Mouse (Mus musculus) CD4-positive, CD25-positive, alpha-beta regulatory T cell, adult 2 months (primary cell): Measurements from ENCODE around the gene Actg1.
A peak's percentile ranks its signal among the peaks of the same experiment; 100 is the strongest.

Experiments
- DNase-seq: peaks from one replicate; pipeline ENCODE4 v3.0.0-alpha.2; 2012; ENCODE audit warnings: low read depth, low spot score

Gene Actg1

DNA sequence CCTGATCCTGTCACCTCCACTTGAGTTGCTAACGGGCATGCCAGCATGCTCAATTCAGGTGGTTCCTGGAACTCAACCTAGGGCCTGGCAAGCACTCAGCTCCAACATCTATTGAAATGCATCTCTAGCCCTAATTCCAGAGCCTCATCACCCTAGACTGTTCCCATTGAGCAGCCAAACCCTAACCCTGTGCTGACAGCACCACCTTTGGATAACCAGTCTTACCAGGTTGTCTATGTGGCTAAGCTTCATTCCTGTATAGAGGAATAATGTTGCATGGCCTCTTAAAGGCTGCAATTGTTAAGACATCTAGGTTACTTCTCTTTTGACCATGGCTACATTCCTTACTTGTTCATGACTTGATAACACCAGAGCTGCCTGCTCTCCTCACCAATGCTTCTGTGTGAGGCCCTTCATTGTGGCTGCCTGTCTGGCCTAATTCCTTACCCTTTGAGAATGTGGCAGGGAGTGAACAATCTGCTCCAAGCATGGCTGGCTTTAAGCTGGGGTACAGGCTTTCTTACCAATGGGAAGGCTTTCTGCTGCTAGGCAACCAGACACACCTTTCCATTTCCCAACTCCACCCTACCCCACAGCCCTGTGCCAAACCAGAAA lies 3.2 kb downstream of the Actg1 start:
- DNase-seq = no peak

DNA sequence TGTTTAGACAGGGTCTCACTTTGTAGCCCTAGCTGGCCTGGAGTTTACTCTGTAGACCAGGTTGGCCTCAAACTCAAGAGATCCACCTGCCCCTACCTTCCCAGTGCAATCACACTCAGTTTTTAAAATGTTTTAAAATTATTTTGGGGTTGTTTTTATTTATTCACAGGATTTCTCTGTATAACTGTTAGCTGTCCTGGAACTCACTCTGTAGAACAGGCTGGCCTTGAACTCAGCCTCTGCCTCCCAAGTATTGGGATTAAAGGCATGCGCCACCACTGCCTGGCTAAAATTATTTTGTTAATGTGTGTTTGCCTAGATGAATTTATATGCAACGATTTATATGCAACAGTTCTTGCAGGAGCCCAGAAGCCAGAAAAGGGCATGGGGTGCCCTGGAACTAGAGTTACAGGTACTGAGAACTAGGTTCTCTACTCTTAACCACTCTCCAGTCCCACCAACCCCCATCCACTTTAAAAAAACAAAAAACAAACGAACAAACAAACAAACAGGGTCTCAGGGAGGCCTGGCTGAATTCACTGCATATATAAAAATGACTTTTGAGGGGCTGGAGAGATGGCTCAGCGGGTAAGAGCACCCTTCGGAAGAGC lies 3.9 kb downstream of the Actg1 start:
- no peak for DNase-seq

DNA sequence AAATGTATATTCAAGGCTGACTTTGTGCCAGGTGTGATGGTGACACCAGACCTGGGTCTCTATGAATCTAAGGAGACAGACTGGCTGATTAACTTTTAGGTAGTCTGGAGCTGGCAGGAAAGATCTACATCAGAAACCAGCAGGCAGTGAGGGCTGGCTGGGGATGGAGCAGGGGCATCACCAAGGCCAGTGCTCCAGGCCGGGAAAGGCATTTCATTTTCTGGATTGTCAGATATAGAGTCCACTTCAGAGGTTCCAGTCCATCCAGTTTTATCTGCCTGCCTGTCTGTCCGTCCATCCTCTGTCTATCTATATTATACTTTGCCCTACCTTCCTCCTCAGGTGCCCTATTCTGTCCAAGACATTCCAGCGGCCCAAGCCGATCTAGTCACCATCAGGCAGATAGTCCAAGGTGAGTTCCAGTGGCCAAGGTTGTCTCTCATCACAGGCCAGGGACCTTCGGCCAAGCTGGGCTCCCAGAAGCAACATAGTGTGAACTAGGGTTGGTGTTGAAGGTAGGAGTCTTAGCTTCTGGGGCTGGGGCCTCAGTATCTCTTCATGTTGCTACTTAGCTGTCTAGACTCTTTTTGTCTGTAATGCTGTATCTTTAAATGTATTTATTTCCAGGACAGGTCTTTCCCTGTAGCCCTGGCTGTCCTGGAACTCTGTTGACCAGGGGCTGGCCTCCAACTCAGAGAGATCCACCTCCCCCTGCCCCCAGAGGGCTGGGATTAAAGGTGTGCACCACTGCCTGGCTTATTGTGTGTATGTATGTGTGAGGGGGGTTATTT lies 4.6 kb downstream of the Actg1 start:
- DNase-seq = no peak

DNA sequence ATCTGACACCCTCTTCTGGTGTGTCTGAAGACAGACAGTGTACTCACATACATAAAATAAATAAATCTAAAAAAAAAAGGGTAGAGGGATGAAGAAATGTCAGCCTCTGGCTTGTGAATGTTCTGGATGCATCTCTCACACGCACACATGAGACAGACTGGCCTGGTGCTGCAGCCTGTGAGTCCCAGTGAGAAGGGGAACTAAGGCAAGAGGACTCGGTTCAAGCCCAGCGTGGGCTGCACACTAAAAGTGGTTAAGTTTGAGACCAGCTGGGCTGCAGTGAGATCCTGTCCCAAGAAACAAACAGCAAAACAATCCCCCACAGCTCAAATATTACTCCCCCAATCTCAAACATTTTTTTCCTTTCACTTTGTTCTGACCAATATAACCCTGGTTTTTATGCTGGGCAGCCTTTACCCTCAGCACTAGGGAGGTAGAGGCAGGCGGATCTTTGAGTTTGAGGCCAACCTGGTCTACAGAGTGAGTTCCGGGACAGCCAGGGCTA lies 5.6 kb downstream of the Actg1 start:
- no peak for DNase-seq

DNA sequence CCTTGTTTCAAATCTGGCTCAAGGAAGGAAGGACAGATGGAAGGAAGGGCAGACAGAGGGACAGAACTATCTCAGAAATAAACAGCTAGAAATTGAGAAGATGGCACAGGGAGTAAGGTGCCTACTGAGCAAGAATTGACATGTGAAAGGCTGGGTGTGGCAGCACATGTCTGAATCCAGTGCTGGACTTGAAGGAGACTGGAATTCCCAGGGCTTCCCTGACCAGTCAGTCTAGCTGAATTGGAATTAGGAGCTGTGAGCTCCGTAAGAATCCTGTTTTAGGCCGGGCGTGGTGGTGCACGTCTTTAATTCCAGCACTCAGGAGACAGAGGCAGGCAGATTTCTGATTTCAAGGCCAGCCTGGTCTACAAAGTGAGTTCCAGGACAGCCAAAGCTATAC lies 6.7 kb downstream of the Actg1 start:
- no peak for DNase-seq

DNA sequence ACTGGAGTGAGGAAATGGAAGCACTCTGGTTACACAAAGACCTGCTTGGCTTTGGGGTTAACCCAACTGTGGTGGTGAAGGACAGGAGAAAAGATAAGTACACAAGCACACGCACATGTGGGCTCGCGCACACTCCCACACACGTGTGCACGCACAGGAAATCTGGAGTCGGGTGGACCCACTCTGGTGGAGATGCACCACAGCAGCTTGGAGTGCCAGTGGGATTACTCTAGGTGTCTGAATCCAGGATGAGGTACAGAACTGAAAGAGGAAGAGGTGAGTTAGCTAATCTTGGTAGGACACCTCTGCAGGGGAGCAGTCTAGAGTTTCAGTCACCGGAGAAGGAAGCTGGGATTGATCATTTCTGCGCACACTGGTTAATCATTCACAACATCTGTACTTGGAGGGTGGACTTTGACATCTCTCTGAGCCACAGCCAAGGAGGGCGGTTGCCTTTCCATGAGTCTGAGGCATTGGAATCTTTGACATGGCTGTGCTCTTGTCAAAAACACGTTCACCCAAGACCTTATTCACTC lies 8.3 kb downstream of the Actg1 start:
- DNase-seq = no peak

DNA sequence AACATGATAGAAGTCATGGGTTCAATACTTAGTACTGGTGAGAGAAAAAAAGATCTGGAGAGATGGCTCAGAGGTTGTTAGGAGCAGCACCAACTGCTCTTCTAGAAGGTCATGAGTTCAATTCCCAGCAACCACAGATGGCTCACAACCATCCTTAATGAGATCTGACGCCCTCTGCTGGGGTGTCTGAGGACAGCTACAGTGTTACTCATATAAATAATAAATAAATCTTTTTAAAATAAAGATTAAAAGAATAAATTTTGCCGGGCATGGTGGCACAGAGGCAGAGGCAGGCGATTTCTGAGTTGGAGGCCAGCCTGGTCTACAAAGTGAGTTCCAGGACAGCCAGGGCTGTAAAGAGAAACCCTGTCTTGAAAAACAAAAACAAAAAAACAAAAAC lies 9.6 kb downstream of the Actg1 start:
- no peak for DNase-seq

DNA sequence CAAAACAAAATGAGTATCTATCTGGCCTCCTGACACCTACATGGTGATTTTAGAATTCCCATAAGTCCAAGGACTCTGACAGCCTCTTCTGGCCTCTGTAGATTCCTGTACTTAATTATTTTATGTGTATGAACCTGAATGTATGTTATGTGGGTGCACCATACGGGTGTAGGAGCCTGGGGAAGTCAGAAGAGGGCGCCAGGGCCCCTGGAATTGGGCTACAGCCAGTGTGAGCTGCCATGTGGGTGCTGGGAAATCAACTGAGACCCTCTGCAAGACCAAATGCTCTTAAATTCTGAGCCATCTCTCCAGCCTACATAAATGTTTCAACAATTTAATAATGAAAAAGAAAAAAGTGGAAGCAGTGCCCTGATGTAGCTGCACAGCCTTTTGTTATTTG lies 10.9 kb downstream of the Actg1 start:
- no peak for DNase-seq

DNA sequence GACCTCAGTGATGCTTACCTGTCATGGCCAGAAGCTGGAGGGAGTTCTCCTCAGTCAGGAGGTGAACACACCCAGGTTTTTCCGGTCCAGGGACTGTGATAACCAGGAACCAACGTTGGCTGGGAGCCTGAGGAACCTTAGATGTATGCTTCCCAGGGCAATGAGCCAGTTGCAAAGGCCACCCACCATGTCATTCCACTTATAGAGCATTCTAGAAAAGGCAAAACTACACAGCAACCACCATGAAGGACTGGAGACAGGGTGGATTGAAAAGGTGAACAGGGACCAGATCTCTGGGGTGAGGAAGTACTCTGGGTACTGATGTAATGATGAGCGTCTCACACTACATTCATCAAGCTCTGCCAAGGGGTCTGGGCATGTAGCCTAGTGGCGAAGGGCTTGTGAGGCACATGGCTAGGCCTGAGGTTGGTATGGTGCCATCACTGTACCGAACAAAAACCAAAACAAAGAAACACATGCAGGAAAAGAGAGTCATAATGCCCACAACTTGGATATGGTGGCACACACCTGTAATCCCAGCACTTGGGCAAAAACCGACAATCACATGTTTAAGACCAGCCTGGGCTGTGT lies 12.8 kb downstream of the Actg1 start:
- no peak for DNase-seq

DNA sequence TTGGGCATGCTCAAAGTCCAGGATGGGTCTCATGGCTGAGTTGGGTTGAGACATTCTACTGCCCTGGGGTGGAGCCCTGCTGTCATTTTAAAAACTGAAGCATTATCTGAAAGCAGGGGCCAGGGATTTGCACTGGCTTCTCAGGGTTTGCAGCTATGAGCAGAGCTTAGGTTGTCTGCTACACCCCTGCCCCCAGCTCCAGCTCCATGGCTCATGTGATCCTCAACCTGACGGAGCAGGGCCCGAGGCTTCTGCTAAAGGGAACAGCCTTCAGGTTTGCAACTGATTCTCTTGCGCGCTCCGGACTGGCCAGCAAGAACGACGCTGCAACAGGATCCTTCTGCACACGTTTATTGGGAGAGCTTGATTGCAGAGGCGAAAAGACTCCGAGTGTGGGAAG lies 28.2 kb downstream of the Actg1 start:
- no peak for DNase-seq

DNA sequence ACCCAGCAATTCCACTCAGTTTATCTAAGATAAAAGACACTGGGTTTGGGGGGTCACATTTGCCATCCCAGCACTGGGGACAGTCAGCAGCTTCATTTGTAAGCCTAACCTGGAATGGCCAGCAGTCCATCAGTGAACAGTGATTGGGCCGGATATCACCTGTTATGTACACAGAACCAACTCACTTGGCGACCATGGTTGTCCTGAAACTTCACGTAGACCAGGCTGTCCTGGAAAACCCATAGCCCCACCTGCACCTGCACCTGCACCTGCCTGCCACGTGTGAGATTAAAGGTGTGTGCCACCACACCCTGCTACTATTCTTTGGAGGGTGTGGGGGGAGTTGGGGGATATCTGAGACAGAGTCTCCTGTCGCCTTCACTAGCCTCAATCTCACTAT lies 29.0 kb downstream of the Actg1 start:
- DNase-seq = no peak

DNA sequence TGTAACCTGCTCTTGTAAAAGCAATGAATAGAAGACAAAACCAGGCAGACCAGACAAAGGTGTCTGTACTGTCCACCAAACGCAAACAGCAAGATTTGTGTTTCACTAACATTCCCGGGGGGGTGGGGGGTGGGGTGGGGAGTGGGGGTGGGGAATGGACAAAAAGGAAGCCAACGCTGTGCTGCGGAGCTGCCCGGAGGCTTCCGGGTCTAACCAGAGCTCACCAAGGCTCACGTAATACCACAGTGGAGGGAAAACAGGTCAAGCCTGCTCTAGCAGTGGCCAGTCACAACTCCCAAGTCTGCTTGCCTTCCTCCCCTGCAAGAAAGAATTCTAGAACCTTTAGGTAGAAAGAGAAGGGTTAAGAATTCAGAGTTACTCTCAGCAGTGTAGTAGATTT lies 30.9 kb downstream of the Actg1 start:
- no peak for DNase-seq

DNA sequence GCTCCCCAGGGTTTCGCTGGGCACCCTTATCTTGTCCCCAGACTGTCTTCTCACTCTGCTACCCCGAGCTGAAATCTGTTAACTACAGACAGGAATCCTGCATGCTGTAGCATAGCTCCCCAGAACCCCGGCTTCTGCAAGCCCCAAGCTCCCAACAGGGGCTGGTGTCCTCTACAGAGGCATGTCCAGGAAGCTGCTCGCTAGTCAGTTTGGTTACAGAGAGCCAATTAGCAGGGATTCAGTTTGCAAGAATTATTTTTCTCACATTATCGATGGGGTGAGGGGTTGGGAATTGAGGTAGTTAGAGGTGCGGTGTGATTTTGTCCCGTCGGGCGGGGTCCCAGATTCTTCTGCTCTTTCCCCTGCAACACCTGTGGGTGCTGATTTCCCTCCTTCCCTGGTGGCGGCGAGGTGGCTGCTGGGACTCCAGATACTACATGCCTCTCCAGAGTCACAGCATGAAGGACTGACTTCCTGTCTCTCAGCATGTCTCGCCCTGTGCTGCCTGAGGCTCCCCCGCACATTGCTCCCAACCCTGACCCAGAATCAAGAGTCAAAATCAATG lies 31.6 kb downstream of the Actg1 start:
- peak; percentile 45 for DNase-seq

DNA sequence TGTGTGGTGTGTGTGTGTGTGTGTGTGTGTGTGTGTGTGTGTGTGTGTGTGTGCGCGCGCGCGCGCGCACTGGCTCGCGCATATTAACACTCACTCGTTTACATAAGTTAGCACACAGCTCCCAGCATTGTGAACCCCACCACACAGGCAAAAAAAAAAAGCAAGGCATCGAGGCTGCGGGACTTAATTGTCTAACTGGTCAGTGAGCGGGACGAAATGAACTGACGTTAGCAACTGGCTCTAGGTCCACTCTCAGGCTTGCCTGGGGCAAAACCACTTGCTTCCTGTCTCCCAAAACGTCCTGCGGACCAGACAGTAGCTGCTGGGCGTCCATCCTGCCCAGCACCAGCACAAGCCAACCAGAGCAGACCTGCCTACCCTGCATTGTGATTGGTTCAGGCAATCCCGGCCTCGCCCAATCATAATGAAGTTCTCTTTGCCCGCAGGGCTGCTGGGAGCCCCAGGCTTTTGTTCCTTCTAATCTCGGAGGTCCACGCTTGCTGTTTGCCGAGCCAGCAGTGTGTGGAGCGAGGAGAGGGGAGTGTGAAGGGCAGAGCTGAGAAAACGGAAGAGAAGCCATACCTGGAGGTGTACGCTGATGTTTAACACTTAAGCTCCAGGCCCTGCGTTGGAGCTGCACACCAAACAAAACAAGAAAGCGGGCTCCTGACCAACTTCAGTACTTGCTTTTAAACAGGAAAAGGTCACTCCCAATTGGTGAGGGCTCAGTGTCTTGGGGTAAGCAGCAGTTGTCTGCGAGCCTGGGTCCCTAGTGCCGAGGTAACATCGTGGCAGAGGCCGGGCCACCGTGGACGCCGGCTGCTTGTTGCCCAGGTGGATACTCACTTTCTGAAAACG lies 32.3 kb downstream of the Actg1 start:
- peak; percentile 89 for DNase-seq

DNA sequence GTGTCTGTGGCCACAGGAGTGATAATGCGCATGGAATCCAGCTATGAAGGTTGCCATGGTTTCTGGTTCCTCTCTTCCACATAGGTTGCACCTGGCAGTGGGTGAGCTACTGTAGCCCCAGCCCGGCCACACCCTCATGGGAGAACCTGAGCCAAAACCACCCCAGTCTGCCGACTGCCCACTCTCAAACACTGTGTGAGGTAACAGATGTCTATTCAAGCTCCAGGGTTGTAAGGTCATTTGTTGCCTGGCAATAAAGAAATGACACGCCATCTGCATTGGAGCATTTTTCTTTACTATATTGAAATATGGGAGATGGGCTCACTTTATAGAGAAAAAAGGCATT lies 33.0 kb downstream of the Actg1 start:
- DNase-seq = no peak

DNA sequence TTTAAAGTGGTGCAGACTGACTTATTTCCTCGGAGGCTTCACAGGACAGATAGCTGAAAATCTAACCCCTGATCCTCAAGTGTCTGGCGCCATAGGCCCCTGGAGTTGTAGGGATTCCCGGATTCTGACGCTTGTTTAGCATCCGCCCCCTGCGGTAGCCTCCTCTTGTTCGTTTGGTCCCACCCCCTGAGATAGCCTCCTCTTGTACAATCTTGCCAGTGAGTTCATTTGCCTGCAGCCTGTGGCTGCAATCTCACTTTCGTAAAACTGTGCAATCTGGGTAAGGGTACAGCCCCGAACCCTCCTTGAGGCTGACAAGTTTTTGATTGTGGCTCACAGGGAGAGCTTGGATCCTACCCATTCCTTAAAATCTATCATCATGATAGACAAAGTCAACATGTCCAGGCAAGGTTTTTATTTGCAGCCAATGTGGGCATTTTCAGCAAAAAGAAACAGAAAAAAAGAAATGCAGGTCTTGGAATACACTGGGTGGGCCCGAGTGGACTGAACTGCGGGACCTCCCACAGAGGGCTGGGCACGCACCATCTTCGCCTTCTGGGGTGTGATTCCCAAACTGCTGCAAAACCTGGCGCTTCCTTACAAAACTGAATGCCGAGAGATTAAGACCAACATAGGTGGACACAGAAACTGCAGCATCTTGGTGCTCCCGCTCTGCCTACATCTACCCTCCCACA lies 33.5 kb downstream of the Actg1 start:
- no peak for DNase-seq

DNA sequence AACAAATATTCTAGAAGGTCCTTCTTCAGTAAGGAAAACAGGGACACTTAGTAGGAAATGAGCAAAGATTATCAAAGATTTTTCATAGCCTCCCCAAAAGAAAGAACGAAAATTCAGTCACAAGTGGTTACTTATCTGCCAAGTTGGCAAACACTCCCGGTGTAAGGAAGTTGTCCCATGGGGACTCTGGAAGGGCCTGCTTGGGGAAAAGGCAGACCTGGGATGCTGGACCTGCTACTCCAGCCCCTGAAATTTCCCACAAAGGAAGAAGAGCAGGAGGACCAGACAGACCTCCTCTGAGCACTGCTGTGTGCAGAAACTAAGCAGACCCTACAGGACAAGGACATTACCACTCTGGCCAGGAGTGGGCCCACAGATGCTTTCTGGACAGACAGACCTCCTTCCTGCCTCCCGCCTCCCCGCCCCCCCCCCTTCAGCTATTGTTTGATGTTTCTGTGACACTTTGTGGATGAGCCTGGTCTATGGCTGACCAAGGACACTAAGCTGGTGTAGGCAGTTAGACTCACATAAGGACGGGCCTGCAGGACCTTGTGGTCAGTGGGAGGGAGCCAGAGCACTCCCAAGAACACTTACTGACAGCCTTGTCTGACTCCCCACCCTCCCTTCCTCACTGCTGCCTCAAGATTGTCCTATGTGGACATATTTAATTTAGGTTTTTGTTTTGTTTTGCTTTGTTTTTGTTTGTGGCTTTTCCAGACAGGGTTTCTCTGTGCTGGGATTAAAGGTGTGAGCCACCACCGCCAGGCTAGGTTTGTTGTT lies 34.2 kb downstream of the Actg1 start:
- DNase-seq = no peak

DNA sequence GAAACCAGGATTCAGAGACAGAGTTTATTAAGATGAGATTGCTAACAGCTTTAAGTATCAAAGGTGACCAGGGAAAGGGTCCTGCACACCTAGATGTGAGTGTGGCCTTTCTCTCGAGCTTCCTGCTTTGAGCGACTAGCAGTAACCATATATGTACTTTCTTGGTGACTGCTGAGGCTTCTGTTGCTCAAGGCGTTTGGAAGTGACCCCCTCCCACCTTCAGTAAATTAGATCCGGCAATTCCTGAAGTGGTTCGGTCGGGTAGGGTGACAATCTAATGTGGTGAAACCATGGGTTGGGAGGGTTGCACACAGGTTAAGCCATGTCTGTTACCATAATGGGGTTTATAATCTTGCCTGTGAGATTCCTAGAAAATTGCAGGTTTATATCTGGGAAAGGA lies 36.3 kb downstream of the Actg1 start:
- no peak for DNase-seq

DNA sequence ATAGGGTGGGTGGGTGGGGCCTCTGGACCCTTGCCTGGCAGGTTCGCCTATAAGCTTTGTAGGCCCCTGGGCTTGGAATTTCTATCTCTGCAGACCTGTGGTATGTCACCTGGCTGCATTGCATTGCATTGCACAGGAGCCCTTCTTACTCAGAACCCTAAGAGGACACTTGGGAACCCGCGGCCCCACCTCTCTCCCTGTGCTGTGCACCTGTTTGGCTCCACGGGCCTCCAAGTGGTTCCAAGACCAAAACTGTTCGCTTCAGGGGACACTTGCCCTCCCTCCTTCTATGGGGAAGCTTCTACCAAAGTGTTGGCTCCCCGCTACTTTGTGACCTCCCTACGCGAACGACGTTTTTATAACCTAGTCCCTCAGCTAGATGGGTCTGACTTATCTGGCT lies 36.8 kb downstream of the Actg1 start:
- DNase-seq = no peak
